Mouse (Mus musculus): ENCODE data around the gene Taf1a.

DNA sequence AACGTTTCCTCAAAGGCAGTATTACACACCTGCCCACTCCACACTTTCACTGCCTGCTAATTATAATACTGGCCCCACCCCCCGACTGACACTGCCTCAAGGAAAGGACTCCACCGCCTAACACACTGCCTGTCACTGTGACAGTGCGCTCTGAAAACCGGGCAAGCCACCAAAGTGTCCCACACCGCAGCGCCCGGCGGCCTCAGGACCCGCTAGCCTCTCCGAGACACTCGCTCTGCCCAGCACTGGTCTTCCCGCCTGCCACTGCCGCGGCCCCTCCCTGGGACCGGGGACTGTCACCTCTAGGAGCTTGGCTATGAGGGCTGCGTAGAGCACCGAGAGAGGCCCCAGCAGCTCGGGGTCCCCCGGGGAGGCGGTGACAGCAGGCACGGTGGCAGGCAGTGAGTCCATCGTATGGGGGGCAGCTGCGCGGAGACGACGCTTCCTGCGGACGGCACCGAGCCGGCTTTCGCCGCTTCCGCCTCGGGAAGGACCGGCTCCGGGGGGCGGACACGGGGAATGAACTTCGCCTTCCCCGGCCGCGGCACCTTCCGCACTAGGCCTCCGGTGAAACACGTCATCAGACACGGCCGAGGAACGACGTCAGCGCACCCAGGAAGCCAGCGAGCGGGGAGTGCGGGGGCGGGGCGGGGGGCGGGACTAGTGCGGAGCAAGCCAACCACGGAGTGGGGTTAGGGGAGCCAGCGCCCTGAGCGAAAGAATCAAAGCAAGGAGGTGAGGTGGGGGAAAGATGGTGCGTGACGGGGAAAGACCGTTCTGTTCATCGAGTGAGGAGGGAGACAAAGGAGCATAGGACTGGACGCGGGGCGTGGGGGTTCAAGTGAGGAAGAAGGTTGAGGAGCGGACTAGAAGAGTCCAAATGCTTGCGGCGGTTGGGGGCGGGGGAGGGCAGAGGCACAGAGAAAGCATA, 43.6 kb upstream of the Taf1a start:
- TF ChIP-seq CTCF (IDR thresholded peaks at IDR 0.05; ENCODE audit: borderline replicate concordance, insufficient read depth, low read depth, low read length) = no peak
- peak; percentile 72; the same call in 1 of the 2 replicates for TF ChIP-seq POLR2A (IDR thresholded peaks at IDR 0.05; ENCODE audit: borderline replicate concordance, insufficient read depth, low read length)
